Mouse (Mus musculus) ES-Bruce4 (cell line): ENCODE results near the gene St6galnac3. TPM values are rescaled to one million over a fixed set of nuclear protein-coding genes. Genes with fewer than 3 reads are reported as not detected.

Source experiments
- H3K27ac ChIP-seq: 2 replicates; pipeline ENCODE4 v1.5.1; 2012; ENCODE audit warnings: low read length, inconsistent platforms; ENCODE audit not compliant: insufficient read depth
- H3K27me3 ChIP-seq: 2 replicates; pipeline ENCODE4 v1.6.1; 2012; ENCODE audit warnings: mild to moderate bottlenecking, low read length, inconsistent platforms; ENCODE audit not compliant: control insufficient read depth, poor library complexity, insufficient read depth, severe bottlenecking
- H3K36me3 ChIP-seq: 2 replicates; pipeline ENCODE4 v1.6.1; 2012; ENCODE audit warnings: inconsistent platforms, mild to moderate bottlenecking, low read length, moderate library complexity; ENCODE audit not compliant: control insufficient read depth, poor library complexity, insufficient read depth, severe bottlenecking
- H3K4me1 ChIP-seq: one replicate; pipeline ENCODE4 v1.8.1; 2011; ENCODE audit warnings: low read length; ENCODE audit not compliant: control insufficient read depth, insufficient read depth
- H3K4me3 ChIP-seq: 2 replicates; pipeline ENCODE4 v1.5.1; 2011; ENCODE audit warnings: low read depth, mild to moderate bottlenecking, low read length
- H3K9ac ChIP-seq: 2 replicates; pipeline ENCODE4 v1.6.1; 2012; ENCODE audit warnings: low read depth, mild to moderate bottlenecking, inconsistent platforms; ENCODE audit not compliant: poor library complexity, severe bottlenecking
- H3K9me3 ChIP-seq: replicated peaks from 2 replicates; pipeline ENCODE4 v1.6.1; 2012; ENCODE audit warnings: mild to moderate bottlenecking, low read length, inconsistent platforms; ENCODE audit not compliant: control insufficient read depth, poor library complexity, insufficient read depth, severe bottlenecking
- CTCF ChIP-seq: IDR thresholded peaks from one replicate; pipeline ENCODE4 v1.8.1; 2011; ENCODE audit warnings: low read depth, low read length
- EP300 ChIP-seq: IDR thresholded peaks from 2 replicates; pipeline ENCODE4 v1.6.1; 2011; ENCODE audit warnings: low read depth, low read length; ENCODE audit not compliant: insufficient read depth
- POLR2A ChIP-seq: IDR thresholded peaks from one replicate; pipeline ENCODE4 v1.8.1; 2011; ENCODE audit warnings: low read length; ENCODE audit not compliant: insufficient read depth
- polyA plus RNA-seq: library from polyadenylated mRNA; stranded (reverse); fragments of >200 nt; gene quantifications from 2 replicates; pipeline ENCODE4 v1.2.4, GENCODE M21; 2011; ENCODE audit warnings: low read depth; ENCODE audit not compliant: missing spikeins, insufficient read depth, insufficient read length

The St6galnac3 gene
- polyA plus RNA-seq, 1 experiment = 4.8 TPM

DNA sequence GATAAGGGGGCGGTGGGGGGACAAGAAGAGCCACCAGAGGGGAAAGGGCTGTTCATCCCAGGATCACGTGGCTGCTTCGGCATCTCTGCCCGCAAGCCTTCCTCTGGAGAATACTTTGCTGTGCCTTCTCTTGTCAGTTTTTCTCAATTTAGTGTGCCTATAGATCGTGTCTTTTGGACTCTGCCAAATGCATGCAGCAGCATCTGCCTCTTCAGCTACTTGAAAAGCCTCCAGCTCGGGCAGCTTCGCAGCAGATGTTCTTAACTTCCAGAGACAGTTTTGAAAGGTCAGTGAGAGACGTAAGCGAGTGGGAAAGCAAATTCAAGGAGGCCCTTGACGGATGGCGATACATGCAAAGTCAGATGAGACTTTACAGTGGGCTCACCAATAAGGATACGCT lies 385.9 kb downstream of the St6galnac3 start:
- no peak overlapping the region for H3K27ac ChIP-seq
- H3K27me3 ChIP-seq = no peaks in the 10 kb centered on the region
- TF ChIP-seq CTCF (no peak), POLR2A (no peak), EP300 (no peak)
- no peaks in the 10 kb centered on the region for H3K4me1 ChIP-seq
- H3K9me3 ChIP-seq = no peaks in the 10 kb centered on the region
- H3K4me3 ChIP-seq = no peak overlapping the region
- no peak overlapping the region for H3K9ac ChIP-seq
- H3K36me3 ChIP-seq = no peaks in the 10 kb centered on the region

DNA sequence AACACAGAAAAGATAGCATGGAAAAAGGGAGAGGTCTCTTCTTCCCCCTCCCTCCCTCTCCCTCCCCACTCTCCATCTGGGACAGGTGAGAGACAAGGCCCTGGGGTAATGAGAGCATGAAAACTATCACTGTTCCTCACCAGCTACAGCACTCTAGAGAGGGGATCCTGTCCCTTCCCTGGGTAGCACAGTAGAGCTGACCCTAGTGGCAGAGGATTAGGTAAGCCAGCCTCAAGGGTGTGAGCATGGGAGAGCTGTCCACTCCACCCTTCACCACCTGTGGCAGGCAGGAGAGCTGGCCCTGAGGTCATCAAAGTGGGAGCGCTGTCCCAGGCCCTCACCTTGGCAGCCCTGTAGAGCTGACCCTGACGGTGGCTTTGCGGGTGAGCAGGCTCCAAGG lies 387.2 kb downstream of the St6galnac3 start:
- TF ChIP-seq CTCF = no peak
- no peak for TF ChIP-seq EP300
- no peak for TF ChIP-seq POLR2A
- no peaks in the 10 kb centered on the region for H3K9me3 ChIP-seq
- H3K27ac ChIP-seq = no peak overlapping the region
- no peaks in the 10 kb centered on the region for H3K27me3 ChIP-seq
- no peak overlapping the region for H3K4me3 ChIP-seq
- H3K9ac ChIP-seq = no peak overlapping the region
- no peaks in the 10 kb centered on the region for H3K4me1 ChIP-seq
- H3K36me3 ChIP-seq = no peaks in the 10 kb centered on the region

DNA sequence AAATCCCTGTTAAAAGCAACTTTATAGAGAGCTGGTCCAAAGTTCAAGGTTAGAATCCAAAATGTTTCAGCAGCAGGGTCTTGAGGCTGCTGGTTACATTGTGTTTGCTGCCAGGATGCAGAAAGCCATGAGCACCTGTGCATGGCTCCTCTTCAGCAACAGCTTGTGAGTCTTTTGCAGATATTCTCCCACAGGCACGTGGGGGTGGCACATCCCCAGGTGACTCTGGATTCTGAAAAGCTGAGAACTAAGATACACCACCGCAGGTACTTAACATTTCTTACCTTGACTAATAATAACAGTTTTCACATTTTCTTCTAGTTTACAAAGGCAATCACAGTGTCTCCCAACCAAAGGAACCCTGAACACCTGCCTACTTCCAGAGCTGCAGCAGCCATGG lies 387.8 kb downstream of the St6galnac3 start:
- Histone ChIP-seq H3K9ac (no peak overlapping the region), H3K27me3 (no peaks in the 10 kb centered on the region), H3K36me3 (no peaks in the 10 kb centered on the region), H3K27ac (no peak overlapping the region), H3K4me1 (no peaks in the 10 kb centered on the region), H3K4me3 (no peak overlapping the region), H3K9me3 (no peaks in the 10 kb centered on the region)
- no peak for TF ChIP-seq CTCF
- TF ChIP-seq EP300 = no peak

DNA sequence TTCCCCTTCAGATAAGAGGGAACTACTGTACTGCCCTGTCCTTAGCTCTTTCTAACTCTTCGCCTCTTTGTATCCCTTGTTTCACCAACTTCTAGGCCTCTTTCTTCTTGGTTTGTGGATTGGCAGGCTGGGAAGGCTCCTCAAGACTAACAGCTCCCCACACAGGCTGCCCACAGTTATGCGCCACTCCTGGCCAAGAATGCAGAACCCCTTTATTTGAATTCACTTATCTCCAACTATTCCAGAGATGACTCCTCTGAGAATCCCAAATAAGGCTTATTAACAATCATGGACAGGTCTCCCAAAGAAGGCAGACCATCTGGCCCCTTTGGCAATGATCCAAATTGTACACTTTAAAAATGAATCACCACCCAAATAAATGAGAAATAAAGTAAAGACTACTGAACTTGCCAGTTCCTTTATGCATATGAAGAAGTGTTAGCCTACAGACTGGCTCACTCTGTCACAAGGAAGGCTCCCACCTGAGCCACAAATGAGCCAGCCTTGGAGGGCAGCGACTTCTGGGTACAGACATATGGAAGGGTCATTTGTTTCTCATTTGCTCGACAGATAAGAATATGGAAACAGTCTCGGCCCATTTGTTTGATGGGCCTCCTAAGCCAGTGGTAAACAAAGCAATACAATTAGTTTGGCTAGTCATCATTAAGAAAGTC lies 390.7 kb downstream of the St6galnac3 start:
- TF ChIP-seq EP300 (no peak), POLR2A (no peak), CTCF (no peak)
- Histone ChIP-seq H3K9ac (no peak overlapping the region), H3K4me3 (no peak overlapping the region), H3K27ac (no peak overlapping the region), H3K27me3 (no peaks in the 10 kb centered on the region), H3K4me1 (no peaks in the 10 kb centered on the region), H3K36me3 (no peaks in the 10 kb centered on the region), H3K9me3 (no peaks in the 10 kb centered on the region)

DNA sequence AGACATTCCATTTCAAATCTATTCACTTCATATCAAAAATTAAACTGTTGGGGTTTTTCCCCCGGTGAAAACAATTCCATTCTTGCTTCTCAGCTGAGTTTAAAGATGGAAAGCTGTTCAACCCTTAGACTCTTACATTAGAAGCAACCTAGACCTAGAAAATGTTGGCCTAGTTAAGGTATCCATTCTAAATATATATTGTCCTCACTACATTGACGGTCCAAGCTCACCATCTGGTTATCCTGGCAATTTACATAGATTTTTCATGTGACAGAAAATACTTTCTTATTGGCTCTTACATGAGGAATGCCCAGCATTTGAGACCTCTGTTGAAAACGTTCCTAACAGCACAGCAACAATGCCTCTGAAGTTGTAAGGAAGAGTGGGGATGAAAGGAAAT lies 400.7 kb downstream of the St6galnac3 start:
- H3K9me3 ChIP-seq = no peaks in the 10 kb centered on the region
- TF ChIP-seq EP300 = no peak
- TF ChIP-seq CTCF = no peak
- TF ChIP-seq POLR2A = no peak
- no peaks in the 10 kb centered on the region for H3K36me3 ChIP-seq
- no peaks in the 10 kb centered on the region for H3K4me1 ChIP-seq
- H3K27ac ChIP-seq = no peak overlapping the region
- no peaks in the 10 kb centered on the region for H3K27me3 ChIP-seq
- H3K4me3 ChIP-seq = no peak overlapping the region
- no peak overlapping the region for H3K9ac ChIP-seq

- Histone ChIP-seq H3K27ac (no peak overlapping the region), H3K27me3 (no peaks in the 10 kb centered on the region), H3K9ac (no peak overlapping the region), H3K4me3 (no peak overlapping the region), H3K9me3 (no peaks in the 10 kb centered on the region), H3K4me1 (no peaks in the 10 kb centered on the region), H3K36me3 (no peaks in the 10 kb centered on the region)
- TF ChIP-seq POLR2A = no peak
- no peak for TF ChIP-seq CTCF
- TF ChIP-seq EP300 = no peak
Observed at GRCm38 (mm10) chr3:153323446-153323845, 401.5 kb downstream of the St6galnac3 start.
